Mouse (Mus musculus) colon, adult 2 months (tissue): ENCODE results near the gene Golga3. TPM values are rescaled to one million over a fixed set of nuclear protein-coding genes. Genes with fewer than 3 reads are reported as not detected.

Experiments
- polyA plus RNA-seq: library from polyadenylated mRNA; depleted of rRNA; stranded (reverse); fragments of >200 nt; gene quantifications from 2 replicates; pipeline ENCODE4 v1.2.3, GENCODE M21; 2012; rRNA removed

The Golga3 gene
- polyA plus RNA-seq: 12.3 and 13.0 TPM in 2 replicates

GRCm38 (mm10) chr5:110176362-110177020, at the start of gene Golga3:
Gene Golga3 (plus strand): TSS chr5:110176701.

DNA sequence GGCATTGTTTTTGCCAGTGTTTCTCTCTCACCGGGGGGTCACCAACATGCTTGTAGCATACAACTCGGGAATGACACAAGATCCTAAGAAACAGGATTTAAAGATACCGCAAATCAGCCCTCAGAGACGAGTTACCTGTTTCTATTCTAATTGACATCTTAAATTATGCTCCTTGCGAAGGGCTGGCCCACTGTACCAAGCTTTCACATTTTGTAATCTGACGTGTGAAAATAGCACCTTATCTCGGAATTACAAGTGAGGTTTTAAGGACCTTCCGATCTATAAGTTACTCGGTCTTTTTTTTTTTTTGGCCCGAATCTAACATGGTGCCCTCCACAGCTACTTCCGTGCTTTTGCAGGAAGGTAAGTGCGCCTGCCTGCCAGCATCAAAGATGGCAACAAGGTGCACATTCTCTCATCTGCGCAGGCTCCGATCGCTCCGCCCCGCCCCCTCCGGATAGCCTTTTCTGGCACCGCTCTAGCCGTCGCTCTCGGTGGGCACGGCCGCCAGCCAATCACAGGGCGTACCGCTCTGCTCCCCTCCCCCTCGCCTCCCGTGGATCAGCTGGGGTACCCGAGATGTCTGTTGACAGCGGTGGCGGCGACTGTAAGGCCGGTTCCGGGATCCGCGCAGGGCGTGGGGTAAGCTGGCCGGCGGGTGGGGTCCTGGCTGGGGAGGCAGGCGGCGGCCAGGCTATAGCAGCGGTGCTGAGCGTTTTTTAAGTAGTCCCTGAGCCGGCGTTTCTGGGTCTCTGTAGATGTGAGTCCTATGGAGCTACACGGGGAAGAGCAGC, 41.0 kb upstream of the Golga3 start, which contains the start of gene Chfr:
Gene Chfr (plus strand): TSS at position 550 of the 794 bp plus-strand sequence.

DNA sequence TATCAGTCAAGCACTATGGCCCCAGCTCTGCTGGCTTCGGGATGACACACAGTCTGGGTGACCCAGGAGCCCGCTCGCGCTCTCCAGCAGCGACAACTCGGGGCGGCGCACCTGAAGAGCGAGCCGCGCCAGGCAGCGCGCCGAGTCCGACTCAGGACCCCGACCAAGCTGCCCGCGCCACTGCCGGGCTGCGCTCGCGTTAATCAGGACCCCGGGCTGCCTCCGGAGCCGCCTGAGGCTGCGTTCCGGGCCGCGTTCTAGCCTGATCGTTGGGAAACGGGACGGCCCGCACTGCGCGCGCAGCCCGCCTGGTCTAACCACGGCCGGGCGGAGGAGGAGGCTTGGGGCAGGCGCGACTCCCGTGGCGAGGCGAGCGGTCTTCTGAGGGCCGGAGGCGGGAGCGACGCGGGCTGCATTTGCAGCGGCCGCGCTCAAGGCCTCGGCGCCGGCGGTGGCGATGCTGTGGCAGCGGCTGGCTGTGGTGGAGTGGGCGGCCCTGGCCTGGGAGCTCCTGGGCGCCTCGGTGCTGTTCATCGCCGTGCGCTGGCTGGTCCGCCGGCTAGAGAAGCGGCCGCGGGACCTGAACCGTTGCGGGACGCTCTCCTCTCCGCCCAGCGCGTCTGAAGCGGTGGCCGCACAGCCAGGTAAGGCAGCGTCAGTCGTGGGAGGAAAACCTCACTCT, 54.4 kb downstream of the Golga3 start, which contains the start of gene Ankle2:
Gene Ankle2 (plus strand): TSS at position 225 of the 682 bp plus-strand sequence.

GRCm38 (mm10) chr5:110269141-110270101, 92.9 kb downstream of the Golga3 start, which contains the start of gene Pgam5:
Gene Pgam5 (minus strand): TSS chr5:110269913.

Other genes with a start within 250 kb of the Golga3 start
- 0.70 and 1.1 TPM in 2 replicates for gene Zfp932, start 180.2 kb upstream of the Golga3 start, polyA plus RNA-seq
- 0.06 TPM in 1 of 2 replicates, not detected in the other for gene Gm17655, start 104.2 kb upstream of the Golga3 start, polyA plus RNA-seq
- gene Gm35315, start 82.3 kb upstream of the Golga3 start, polyA plus RNA-seq: 0.06 TPM in 1 of 2 replicates, not detected in the other
- 0.22 and 0.23 TPM in 2 replicates for gene Plcxd1, start 76.7 kb upstream of the Golga3 start, polyA plus RNA-seq
- gene Gtpbp6, start 68.5 kb upstream of the Golga3 start, polyA plus RNA-seq: 122 and 143 TPM in 2 replicates
- gene Zfp605, start 66.6 kb upstream of the Golga3 start, polyA plus RNA-seq: 0.14 and 0.15 TPM in 2 replicates
- 67.2 and 69.3 TPM in 2 replicates for gene Chfr, start 40.9 kb upstream of the Golga3 start, polyA plus RNA-seq
- 6.9 and 7.4 TPM in 2 replicates for gene Ankle2, start 54.3 kb downstream of the Golga3 start, polyA plus RNA-seq
- gene Pgam5, start 93.2 kb downstream of the Golga3 start, polyA plus RNA-seq: 16.5 and 18.2 TPM in 2 replicates
- 5.4 and 6.0 TPM in 2 replicates for gene Pxmp2, start 109.5 kb downstream of the Golga3 start, polyA plus RNA-seq
- gene Pole, start 109.6 kb downstream of the Golga3 start, polyA plus RNA-seq: 3.5 and 3.6 TPM in 2 replicates
- 6.5 and 7.8 TPM in 2 replicates for gene P2rx2, start 166.5 kb downstream of the Golga3 start, polyA plus RNA-seq
- gene Lrcol1, start 168.0 kb downstream of the Golga3 start, polyA plus RNA-seq: not detected in 2 replicates